Mouse (Mus musculus): ENCODE measurements around the gene Lrrc8d. TPM values are rescaled to one million over a fixed set of nuclear protein-coding genes. Genes with fewer than 3 reads are reported as not detected.
A peak's percentile ranks its signal among the peaks of the same experiment; 100 is the strongest.

Lrrc8d gene
- total and polyA plus RNA-seq, 2 experiments, result 7.0 to 11.6 TPM

GRCm38 (mm10) chr5:105731173-105731626, 31.4 kb downstream of the Lrrc8d start:
- Histone ChIP-seq H3K4me3 (ENCODE audit: insufficient read depth, low read depth, low read length) (peak overlapping the region; percentile 5; the same call in 1 of the 2 replicates), H3K4me1 (ENCODE audit: control insufficient read depth, insufficient read depth, low read length) (peaks cover 14% of the 10 kb centered on the region), H3K36me3 (ENCODE audit: control insufficient read depth, insufficient read depth, low read length) (peaks cover 2% of the 10 kb centered on the region; the same call in 1 of the 2 replicates), H3K79me2 (ENCODE audit: control insufficient read depth, insufficient read depth, low read length) (peaks cover 31% of the 10 kb centered on the region), H3K9ac (ENCODE audit: low read depth, low read length) (no peak overlapping the region), H3K27ac (replicated peaks; ENCODE audit: insufficient read depth, low read depth, low read length) (no peak overlapping the region), H3K27me3 (ENCODE audit: control insufficient read depth, insufficient read depth, low read length) (no peaks in the 10 kb centered on the region)
- WGBS, result 29% methylated on average over 16 of the region's 16 CpGs
- DNase-seq (ENCODE audit: extremely low read depth, low read depth, low spot score), result no peak
- no peak for TF ChIP-seq CTCF (IDR thresholded peaks at IDR 0.05; ENCODE audit: low read depth, low read length)
- no peak for TF ChIP-seq POLR2A (IDR thresholded peaks at IDR 0.05; ENCODE audit: extremely low read depth, insufficient read depth, low read length)

- Histone ChIP-seq H3K4me3 (ENCODE audit: insufficient read depth, low read depth, low read length) (peak overlapping the region; percentile 56), H3K27ac (replicated peaks; ENCODE audit: insufficient read depth, low read depth, low read length) (no peak overlapping the region), H3K36me3 (ENCODE audit: control insufficient read depth, insufficient read depth, low read length) (peaks cover 2% of the 10 kb centered on the region; the same call in 1 of the 2 replicates), H3K9ac (ENCODE audit: low read depth, low read length) (peak overlapping the region; percentile 61), H3K27me3 (ENCODE audit: control insufficient read depth, insufficient read depth, low read length) (no peaks in the 10 kb centered on the region), H3K79me2 (ENCODE audit: control insufficient read depth, insufficient read depth, low read length) (peaks cover 35% of the 10 kb centered on the region), H3K4me1 (ENCODE audit: control insufficient read depth, insufficient read depth, low read length) (peaks cover 14% of the 10 kb centered on the region)
- TF ChIP-seq POLR2A (IDR thresholded peaks at IDR 0.05; ENCODE audit: extremely low read depth, insufficient read depth, low read length) (no peak), CTCF (IDR thresholded peaks at IDR 0.05; ENCODE audit: low read depth, low read length) (peak; percentile 25; the same call in 1 of the 2 replicates)
- DNase-seq (ENCODE audit: extremely low read depth, low read depth, low spot score), result no peak
- WGBS, result 43% methylated on average over 52 of the region's 52 CpGs
Observed at GRCm38 (mm10) chr5:105731627-105732432, 32.1 kb downstream of the Lrrc8d start.

DNA sequence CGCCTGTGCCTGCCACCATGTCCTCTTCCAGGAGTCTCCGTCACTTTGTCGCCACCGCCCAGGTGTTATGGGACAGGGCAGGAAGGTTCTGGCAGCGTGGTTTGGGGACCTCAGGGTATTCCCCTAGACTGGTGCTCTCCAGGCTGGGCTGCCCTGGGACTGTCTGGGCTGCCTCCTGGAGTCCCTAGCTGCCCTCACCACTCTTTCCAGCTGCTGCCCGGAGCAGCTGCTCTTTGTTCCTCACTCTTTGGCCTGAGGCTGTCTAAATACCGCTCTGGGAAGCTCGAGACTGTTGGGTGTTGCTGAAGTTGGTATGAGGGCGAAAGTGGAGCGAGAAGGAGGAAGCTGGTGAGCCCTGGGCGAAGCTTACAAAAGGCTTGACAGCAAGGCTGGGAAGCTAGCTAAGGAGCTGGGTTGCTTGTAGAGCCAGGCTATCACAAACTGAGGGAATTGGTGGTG, 32.7 kb downstream of the Lrrc8d start:
- WGBS, result 67% methylated on average over 11 of the region's 11 CpGs
- H3K79me2 ChIP-seq (ENCODE audit: control insufficient read depth, insufficient read depth, low read length), result peaks cover 40% of the 10 kb centered on the region
- H3K27ac ChIP-seq (replicated peaks; ENCODE audit: insufficient read depth, low read depth, low read length), result no peak overlapping the region
- no peak for DNase-seq (ENCODE audit: extremely low read depth, low read depth, low spot score)
- peak overlapping the region; percentile 61 for H3K9ac ChIP-seq (ENCODE audit: low read depth, low read length)
- H3K4me1 ChIP-seq (ENCODE audit: control insufficient read depth, insufficient read depth, low read length), result peaks cover 14% of the 10 kb centered on the region
- TF ChIP-seq CTCF (IDR thresholded peaks at IDR 0.05; ENCODE audit: low read depth, low read length) (no peak), POLR2A (IDR thresholded peaks at IDR 0.05; ENCODE audit: extremely low read depth, insufficient read depth, low read length) (no peak)
- H3K36me3 ChIP-seq (ENCODE audit: control insufficient read depth, insufficient read depth, low read length), result peaks cover 2% of the 10 kb centered on the region; the same call in 1 of the 2 replicates
- no peaks in the 10 kb centered on the region for H3K27me3 ChIP-seq (ENCODE audit: control insufficient read depth, insufficient read depth, low read length)
- H3K4me3 ChIP-seq (ENCODE audit: insufficient read depth, low read depth, low read length), result peak overlapping the region; percentile 56

GRCm38 (mm10) chr5:105733226-105733625, 33.5 kb downstream of the Lrrc8d start:
- Histone ChIP-seq H3K27me3 (ENCODE audit: control insufficient read depth, insufficient read depth, low read length) (no peaks in the 10 kb centered on the region), H3K4me1 (ENCODE audit: control insufficient read depth, insufficient read depth, low read length) (peaks cover 14% of the 10 kb centered on the region), H3K36me3 (ENCODE audit: control insufficient read depth, insufficient read depth, low read length) (peaks cover 2% of the 10 kb centered on the region; the same call in 1 of the 2 replicates), H3K79me2 (ENCODE audit: control insufficient read depth, insufficient read depth, low read length) (peaks cover 43% of the 10 kb centered on the region), H3K27ac (replicated peaks; ENCODE audit: insufficient read depth, low read depth, low read length) (no peak overlapping the region), H3K9ac (ENCODE audit: low read depth, low read length) (no peak overlapping the region), H3K4me3 (ENCODE audit: insufficient read depth, low read depth, low read length) (no peak overlapping the region)
- TF ChIP-seq POLR2A (IDR thresholded peaks at IDR 0.05; ENCODE audit: extremely low read depth, insufficient read depth, low read length), result no peak
- no peak for TF ChIP-seq CTCF (IDR thresholded peaks at IDR 0.05; ENCODE audit: low read depth, low read length)
- WGBS, result 89% methylated on average over 6 of the region's 6 CpGs
- no peak for DNase-seq (ENCODE audit: extremely low read depth, low read depth, low spot score)

DNA sequence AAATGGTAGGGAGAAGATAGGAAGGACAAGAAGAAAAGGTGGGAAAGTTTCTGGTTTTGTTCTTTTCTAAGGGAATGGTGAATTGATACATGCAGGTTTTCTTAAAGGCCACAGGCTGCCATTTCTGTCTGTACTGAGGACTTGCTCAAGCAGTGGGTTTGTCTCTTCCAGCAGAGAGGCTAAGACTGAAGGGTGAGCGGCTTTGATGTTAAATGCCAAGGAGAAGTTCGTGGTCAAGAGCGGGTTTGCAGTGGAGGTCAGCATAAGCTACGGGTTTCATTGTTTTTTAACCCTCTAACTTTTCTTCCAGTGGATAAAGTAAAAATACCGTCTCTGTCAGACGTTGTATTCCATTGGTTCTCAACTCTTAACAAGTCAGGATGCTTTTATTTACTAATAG, 36.6 kb downstream of the Lrrc8d start:
- WGBS, result 94% methylated on average over 6 of the region's 6 CpGs
- no peak for TF ChIP-seq POLR2A (IDR thresholded peaks at IDR 0.05; ENCODE audit: extremely low read depth, insufficient read depth, low read length)
- TF ChIP-seq CTCF (IDR thresholded peaks at IDR 0.05; ENCODE audit: low read depth, low read length), result no peak
- Histone ChIP-seq H3K79me2 (ENCODE audit: control insufficient read depth, insufficient read depth, low read length) (peaks cover 44% of the 10 kb centered on the region), H3K27ac (replicated peaks; ENCODE audit: insufficient read depth, low read depth, low read length) (no peak overlapping the region), H3K27me3 (ENCODE audit: control insufficient read depth, insufficient read depth, low read length) (no peaks in the 10 kb centered on the region), H3K36me3 (ENCODE audit: control insufficient read depth, insufficient read depth, low read length) (peaks cover 2% of the 10 kb centered on the region; the same call in 1 of the 2 replicates), H3K4me3 (ENCODE audit: insufficient read depth, low read depth, low read length) (no peak overlapping the region), H3K4me1 (ENCODE audit: control insufficient read depth, insufficient read depth, low read length) (no peaks in the 10 kb centered on the region), H3K9ac (ENCODE audit: low read depth, low read length) (no peak overlapping the region)
- no peak for DNase-seq (ENCODE audit: extremely low read depth, low read depth, low spot score)
